Mouse (Mus musculus): ENCODE measurements at regions not wholly inside any gene's neighbourhood (a gene's known extent, or its start where the extent isn't known, plus 50 kb on each side); places are given as distances from the start of the nearest gene placed in this dataset.

- TF ChIP-seq FOSL1 (IDR thresholded peaks at IDR 0.05; ENCODE audit: insufficient read depth, low read length, poor library complexity, severe bottlenecking) (no peak), CEBPB (IDR thresholded peaks at IDR 0.05; ENCODE audit: low read depth) (no peak), MYOD1 (IDR thresholded peaks at IDR 0.05; ENCODE audit: control insufficient read depth, insufficient read length, low read depth) (no peak), USF1 (IDR thresholded peaks at IDR 0.05; ENCODE audit: low read depth) (no peak), CTCF (IDR thresholded peaks at IDR 0.05; ENCODE audit: control insufficient read depth, insufficient read depth, insufficient read length) (no peak), MAX (IDR thresholded peaks at IDR 0.05) (no peak), MYOG (IDR thresholded peaks at IDR 0.05; ENCODE audit: control insufficient read depth, extremely low read depth, insufficient read length) (no peak)
- Histone ChIP-seq H3K79me3 (ENCODE audit: low read depth) (no peaks in the 10 kb centered on the region), H3K4me3 (ENCODE audit: insufficient read depth, poor library complexity, severe bottlenecking) (no peak overlapping the region), H3K36me3 (ENCODE audit: control insufficient read depth, insufficient read depth) (no peaks in the 10 kb centered on the region), H3K27me3 (ENCODE audit: control insufficient read depth, insufficient read depth, insufficient read length) (no peaks in the 10 kb centered on the region), H3K79me2 (ENCODE audit: control insufficient read depth, insufficient read depth) (no peaks in the 10 kb centered on the region), H3ac (ENCODE audit: control insufficient read depth, insufficient read length, low read depth) (no peak overlapping the region)
Observed at GRCm38 (mm10) chr11:79843021-79843420, 119.2 kb downstream of the Utp6 start.

GRCm38 (mm10) chr11:79839973-79840372 lies 122.2 kb downstream of the Utp6 start:
- Histone ChIP-seq H3K79me3 (ENCODE audit: low read depth) (no peaks in the 10 kb centered on the region), H3K4me3 (ENCODE audit: insufficient read depth, poor library complexity, severe bottlenecking) (no peak overlapping the region), H3ac (ENCODE audit: control insufficient read depth, insufficient read length, low read depth) (no peak overlapping the region), H3K79me2 (ENCODE audit: control insufficient read depth, insufficient read depth) (no peaks in the 10 kb centered on the region), H3K27me3 (ENCODE audit: control insufficient read depth, insufficient read depth, insufficient read length) (no peaks in the 10 kb centered on the region), H3K36me3 (ENCODE audit: control insufficient read depth, insufficient read depth) (no peaks in the 10 kb centered on the region)
- TF ChIP-seq FOSL1 (IDR thresholded peaks at IDR 0.05; ENCODE audit: insufficient read depth, low read length, poor library complexity, severe bottlenecking) (no peak), CEBPB (IDR thresholded peaks at IDR 0.05; ENCODE audit: low read depth) (no peak), MYOD1 (IDR thresholded peaks at IDR 0.05; ENCODE audit: control insufficient read depth, insufficient read length, low read depth) (no peak), CTCF (IDR thresholded peaks at IDR 0.05; ENCODE audit: control insufficient read depth, insufficient read depth, insufficient read length) (no peak), MAX (IDR thresholded peaks at IDR 0.05) (no peak), MYOG (IDR thresholded peaks at IDR 0.05; ENCODE audit: control insufficient read depth, extremely low read depth, insufficient read length) (no peak), USF1 (IDR thresholded peaks at IDR 0.05; ENCODE audit: low read depth) (no peak)

GRCm38 (mm10) chr11:79838051-79838450 lies 124.1 kb downstream of the Utp6 start:
- H3K27me3 ChIP-seq (ENCODE audit: control insufficient read depth, insufficient read depth, insufficient read length), result no peaks in the 10 kb centered on the region
- H3K4me3 ChIP-seq (ENCODE audit: insufficient read depth, poor library complexity, severe bottlenecking), result no peak overlapping the region
- H3ac ChIP-seq (ENCODE audit: control insufficient read depth, insufficient read length, low read depth), result no peak overlapping the region
- no peaks in the 10 kb centered on the region for H3K79me3 ChIP-seq (ENCODE audit: low read depth)
- no peaks in the 10 kb centered on the region for H3K79me2 ChIP-seq (ENCODE audit: control insufficient read depth, insufficient read depth)
- H3K36me3 ChIP-seq (ENCODE audit: control insufficient read depth, insufficient read depth), result no peaks in the 10 kb centered on the region
- TF ChIP-seq MYOD1 (IDR thresholded peaks at IDR 0.05; ENCODE audit: control insufficient read depth, insufficient read length, low read depth) (no peak), CEBPB (IDR thresholded peaks at IDR 0.05; ENCODE audit: low read depth) (no peak), CTCF (IDR thresholded peaks at IDR 0.05; ENCODE audit: control insufficient read depth, insufficient read depth, insufficient read length) (no peak), MAX (IDR thresholded peaks at IDR 0.05) (no peak), FOSL1 (IDR thresholded peaks at IDR 0.05; ENCODE audit: insufficient read depth, low read length, poor library complexity, severe bottlenecking) (no peak), MYOG (IDR thresholded peaks at IDR 0.05; ENCODE audit: control insufficient read depth, extremely low read depth, insufficient read length) (no peak), USF1 (IDR thresholded peaks at IDR 0.05; ENCODE audit: low read depth) (no peak)

- no peak overlapping the region for H3ac ChIP-seq (ENCODE audit: control insufficient read depth, insufficient read length, low read depth)
- H3K36me3 ChIP-seq (ENCODE audit: control insufficient read depth, insufficient read depth), result no peaks in the 10 kb centered on the region
- no peak overlapping the region for H3K4me3 ChIP-seq (ENCODE audit: insufficient read depth, poor library complexity, severe bottlenecking)
- H3K27me3 ChIP-seq (ENCODE audit: control insufficient read depth, insufficient read depth, insufficient read length), result no peaks in the 10 kb centered on the region
- H3K79me2 ChIP-seq (ENCODE audit: control insufficient read depth, insufficient read depth), result no peaks in the 10 kb centered on the region
- no peaks in the 10 kb centered on the region for H3K79me3 ChIP-seq (ENCODE audit: low read depth)
- TF ChIP-seq MAX (IDR thresholded peaks at IDR 0.05) (no peak), MYOD1 (IDR thresholded peaks at IDR 0.05; ENCODE audit: control insufficient read depth, insufficient read length, low read depth) (no peak), CEBPB (IDR thresholded peaks at IDR 0.05; ENCODE audit: low read depth) (no peak), USF1 (IDR thresholded peaks at IDR 0.05; ENCODE audit: low read depth) (no peak), MYOG (IDR thresholded peaks at IDR 0.05; ENCODE audit: control insufficient read depth, extremely low read depth, insufficient read length) (no peak), CTCF (IDR thresholded peaks at IDR 0.05; ENCODE audit: control insufficient read depth, insufficient read depth, insufficient read length) (no peak), FOSL1 (IDR thresholded peaks at IDR 0.05; ENCODE audit: insufficient read depth, low read length, poor library complexity, severe bottlenecking) (no peak)
Observed at GRCm38 (mm10) chr11:79837076-79837990, 124.9 kb downstream of the Utp6 start.

- no peak for TF ChIP-seq MYOD1 (IDR thresholded peaks at IDR 0.05; ENCODE audit: control insufficient read depth, insufficient read length, low read depth)
- TF ChIP-seq CTCF (IDR thresholded peaks at IDR 0.05; ENCODE audit: control insufficient read depth, insufficient read depth, insufficient read length), result no peak
- no peak for TF ChIP-seq USF1 (IDR thresholded peaks at IDR 0.05; ENCODE audit: low read depth)
- TF ChIP-seq CEBPB (IDR thresholded peaks at IDR 0.05; ENCODE audit: low read depth), result no peak
- TF ChIP-seq MAX (IDR thresholded peaks at IDR 0.05), result no peak
- TF ChIP-seq MYOG (IDR thresholded peaks at IDR 0.05; ENCODE audit: control insufficient read depth, extremely low read depth, insufficient read length), result no peak
- TF ChIP-seq FOSL1 (IDR thresholded peaks at IDR 0.05; ENCODE audit: insufficient read depth, low read length, poor library complexity, severe bottlenecking), result no peak
Observed at GRCm38 (mm10) chr11:79835873-79836272, 126.3 kb downstream of the Utp6 start.

More at GRCm38 (mm10) chr11:79835873-79836272, 126.3 kb downstream of the Utp6 start:
- no peaks in the 10 kb centered on the region for H3K36me3 ChIP-seq (ENCODE audit: control insufficient read depth, insufficient read depth)
- H3K79me2 ChIP-seq (ENCODE audit: control insufficient read depth, insufficient read depth), result no peaks in the 10 kb centered on the region
- H3K27me3 ChIP-seq (ENCODE audit: control insufficient read depth, insufficient read depth, insufficient read length), result no peaks in the 10 kb centered on the region
- no peak overlapping the region for H3K4me3 ChIP-seq (ENCODE audit: insufficient read depth, poor library complexity, severe bottlenecking)
- no peaks in the 10 kb centered on the region for H3K79me3 ChIP-seq (ENCODE audit: low read depth)
- H3ac ChIP-seq (ENCODE audit: control insufficient read depth, insufficient read length, low read depth), result no peak overlapping the region
